Mouse (Mus musculus) B cell, adult (primary cell): ENCODE data around the gene Bscl2. TPM values are rescaled to one million over a fixed set of nuclear protein-coding genes. Genes with fewer than 3 reads are reported as not detected.

Experiments used
- total RNA-seq: library from RNA; stranded (reverse); gene quantifications from 4 replicates; pipeline ENCODE4 v1.2.4, GENCODE M21; 2023; ENCODE audit not compliant: inconsistent age

Gene Bscl2
- 46.7 to 50.3 TPM (median 48.0 TPM) in 4 replicates for total RNA-seq

DNA sequence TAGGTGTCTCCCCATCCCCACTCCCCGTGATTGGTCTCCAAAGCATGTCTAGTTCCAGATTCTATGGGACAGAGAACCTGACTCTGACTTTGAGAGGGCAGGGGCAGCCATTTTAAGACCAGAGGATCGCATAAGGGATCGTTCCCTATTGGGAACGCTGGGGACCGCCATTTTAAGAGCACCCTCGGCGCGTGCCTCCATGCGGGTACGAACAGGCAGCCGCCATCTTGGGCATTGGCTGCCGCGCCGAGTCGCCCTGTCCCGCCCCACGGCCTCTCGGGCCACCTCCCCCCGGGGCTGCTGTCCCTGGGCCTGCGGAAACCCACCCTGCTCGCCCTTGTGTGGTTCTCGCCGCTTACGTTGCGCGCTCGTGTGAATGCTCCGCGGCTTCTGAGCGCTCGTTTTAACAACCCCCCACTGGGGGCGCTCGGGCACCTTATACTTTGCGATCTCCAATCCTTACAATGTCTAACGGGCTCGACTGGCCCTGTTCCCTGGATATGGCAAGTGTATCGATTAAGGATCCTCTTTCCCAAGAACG, at the start of gene Bscl2:
Gene Bscl2 (plus strand): TSS at position 217 of the 541 bp plus-strand sequence.

DNA sequence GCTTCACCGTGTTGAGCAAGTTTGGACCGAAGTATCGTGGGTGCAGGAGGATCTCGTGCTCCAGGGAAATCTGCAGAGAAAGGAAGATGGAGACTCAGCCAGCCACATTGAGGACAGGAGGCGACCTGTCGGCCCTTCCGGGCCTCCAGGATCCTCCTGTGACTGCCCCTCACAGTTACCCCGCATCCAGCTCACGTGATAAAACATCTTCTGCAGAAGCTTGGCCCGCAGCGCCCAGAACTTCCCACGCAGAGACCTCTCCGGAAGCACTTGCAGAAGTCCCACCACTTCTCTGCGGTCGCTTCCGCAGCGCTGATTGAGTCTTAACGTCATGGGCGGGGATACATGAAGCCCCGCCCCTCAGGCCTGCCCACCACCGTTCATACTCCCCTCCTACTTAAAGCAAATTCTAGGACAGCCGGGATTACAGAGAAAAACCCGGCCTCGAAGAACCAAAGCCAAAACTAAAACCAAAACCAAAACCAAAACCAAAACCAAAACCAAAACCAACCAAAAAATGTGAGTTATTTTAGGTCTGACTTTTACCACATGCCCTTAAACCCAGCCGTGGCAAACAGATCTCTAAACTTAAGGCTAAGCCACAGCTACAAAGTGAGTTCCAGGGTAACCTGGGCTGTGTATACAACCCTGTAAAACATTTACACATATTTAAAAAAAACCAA, 38.9 kb upstream of the Bscl2 start, which contains the start of gene Polr2g:
Gene Polr2g (minus strand): TSS at position 314 of the 683 bp plus-strand sequence.

DNA sequence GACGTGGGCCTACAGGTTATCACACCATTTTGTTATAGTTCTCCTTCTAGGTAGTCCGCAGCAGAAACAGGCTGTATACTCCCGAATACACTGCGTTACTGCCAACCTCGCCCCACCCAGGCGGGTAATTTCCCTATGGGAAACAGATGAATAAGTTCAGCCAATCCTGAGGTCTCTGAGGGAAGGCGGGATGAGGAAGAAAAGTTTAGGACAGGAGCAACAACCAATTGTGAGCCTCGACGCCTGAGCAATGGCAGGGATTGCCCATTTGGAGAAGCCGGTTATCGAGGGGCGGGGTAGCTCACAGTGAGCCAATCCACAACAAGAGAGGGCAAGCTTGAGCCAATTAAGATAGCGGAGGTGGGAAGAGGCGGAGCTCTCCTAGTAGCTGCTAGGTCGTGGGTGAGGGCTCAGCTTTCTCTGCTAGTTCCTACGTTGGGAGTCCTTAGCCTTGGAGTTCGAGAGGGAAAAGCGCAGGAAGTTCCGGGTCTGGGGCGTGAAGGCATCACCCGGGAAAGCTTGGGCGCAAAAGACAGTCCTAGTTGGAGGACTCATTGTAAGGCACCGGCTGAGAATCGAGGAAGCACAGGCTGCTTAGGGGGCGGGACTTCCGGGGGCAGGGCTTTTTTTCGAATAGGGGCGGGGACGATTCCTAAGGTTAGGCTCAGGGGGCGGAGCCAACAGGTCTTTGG, 35.0 kb upstream of the Bscl2 start, which contains the start of gene Zbtb3:
Gene Zbtb3 (plus strand): TSS at position 426 of the 692 bp plus-strand sequence.

DNA sequence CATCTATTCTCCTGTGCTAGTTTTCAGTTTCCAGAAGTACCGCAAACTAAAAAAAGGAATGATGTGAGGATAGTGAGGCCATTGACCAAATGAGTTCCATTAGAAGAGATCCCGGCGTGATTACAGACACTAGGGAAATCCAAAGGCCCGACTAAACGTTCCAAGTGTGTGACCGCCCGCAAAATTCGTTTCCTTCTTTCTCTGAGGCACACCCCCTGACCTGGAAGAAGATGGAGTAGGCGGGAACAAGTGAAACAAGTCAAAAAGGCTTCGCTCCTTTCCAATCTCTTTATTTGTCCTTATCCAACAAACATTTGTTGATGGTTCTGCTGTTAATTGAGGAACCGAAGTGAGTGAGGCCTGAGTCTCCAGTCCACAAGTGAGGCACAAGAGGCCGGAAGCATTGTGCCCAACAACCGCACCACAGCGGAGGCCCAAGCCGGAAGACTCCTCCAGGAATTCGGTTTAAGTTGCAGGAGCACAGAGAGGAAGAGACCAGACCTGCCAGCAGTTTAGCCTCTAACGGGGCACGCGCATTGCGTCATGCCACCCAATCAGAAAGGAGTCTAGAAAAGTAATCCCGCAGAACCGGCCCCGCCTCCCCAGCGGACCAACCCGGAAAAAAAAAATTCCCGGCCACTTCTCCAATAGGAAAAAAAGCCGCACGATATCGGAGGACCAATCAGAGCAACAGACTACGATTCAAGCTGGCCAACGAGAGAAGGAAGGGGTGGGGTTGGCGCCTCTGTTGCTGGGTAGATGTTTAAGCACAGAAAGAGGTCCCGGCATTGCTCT, 18.3 kb upstream of the Bscl2 start, which contains the start of gene Ttc9c:
Gene Ttc9c (minus strand): TSS at position 533 of the 795 bp plus-strand sequence.

DNA sequence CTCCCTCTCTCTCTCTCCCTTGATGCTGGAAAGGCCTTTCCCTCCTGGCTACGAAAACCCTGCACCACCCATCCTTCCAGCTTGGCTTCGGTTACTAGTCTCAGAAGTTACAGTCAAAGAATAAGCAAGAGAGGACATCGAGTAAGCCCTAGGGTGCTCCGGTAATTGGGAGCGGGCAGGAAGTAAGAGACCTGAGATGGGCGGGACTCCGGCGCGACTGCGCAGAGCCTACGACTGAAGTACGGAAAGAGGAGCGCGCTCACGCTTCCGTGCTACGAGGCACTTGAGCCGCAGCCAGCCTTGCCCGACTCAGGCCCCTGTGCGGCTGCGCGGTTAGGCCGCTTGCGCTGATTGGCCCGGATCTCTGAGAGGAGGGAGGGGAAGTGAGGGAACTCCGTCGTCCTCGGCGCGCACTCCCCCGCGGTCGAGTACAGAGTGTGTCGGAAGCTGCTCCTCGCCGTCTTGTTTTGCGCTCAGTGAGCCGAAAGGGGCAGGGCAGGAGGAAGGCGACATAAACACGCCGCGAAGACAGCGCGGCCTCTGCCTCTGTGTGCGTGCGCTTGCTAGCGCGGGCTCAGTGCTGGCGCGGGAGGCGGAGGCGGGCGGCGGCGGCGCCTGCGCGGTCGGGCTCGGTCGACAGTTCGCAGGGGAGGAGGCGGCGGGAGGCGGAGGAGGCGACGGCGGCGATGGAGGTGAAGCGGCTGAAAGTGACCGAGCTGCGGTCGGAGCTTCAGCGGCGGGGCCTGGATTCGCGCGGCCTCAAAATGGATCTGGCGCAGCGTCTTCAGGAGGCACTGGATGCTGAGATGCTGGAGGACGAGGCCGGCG, 17.5 kb upstream of the Bscl2 start, which contains the start of gene Hnrnpul2:
Gene Hnrnpul2 (plus strand): TSS at position 415 of the 828 bp plus-strand sequence.

DNA sequence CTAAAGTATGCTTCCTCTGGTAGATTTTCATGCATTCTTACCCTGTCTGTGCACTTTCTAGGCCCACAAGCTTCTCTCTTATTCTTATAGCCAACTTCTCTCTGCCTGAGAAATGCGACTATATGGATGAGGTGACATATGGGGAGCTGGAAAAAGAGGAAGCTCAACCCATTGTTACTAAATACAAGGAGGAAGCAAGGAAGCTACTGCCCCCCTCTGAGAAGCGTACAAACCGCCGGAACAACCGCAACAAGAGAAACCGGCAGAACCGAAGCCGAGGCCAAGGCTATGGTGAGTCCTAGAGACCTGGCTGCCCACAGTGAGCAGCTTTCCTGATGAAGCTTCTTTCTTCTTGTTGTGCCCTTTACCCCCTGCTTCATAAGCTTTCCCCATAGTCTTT, 7.6 kb upstream of the Bscl2 start, which contains the start of gene AC129217.1:
Gene AC129217.1 (plus strand): TSS at position 114 of the 400 bp plus-strand sequence.

DNA sequence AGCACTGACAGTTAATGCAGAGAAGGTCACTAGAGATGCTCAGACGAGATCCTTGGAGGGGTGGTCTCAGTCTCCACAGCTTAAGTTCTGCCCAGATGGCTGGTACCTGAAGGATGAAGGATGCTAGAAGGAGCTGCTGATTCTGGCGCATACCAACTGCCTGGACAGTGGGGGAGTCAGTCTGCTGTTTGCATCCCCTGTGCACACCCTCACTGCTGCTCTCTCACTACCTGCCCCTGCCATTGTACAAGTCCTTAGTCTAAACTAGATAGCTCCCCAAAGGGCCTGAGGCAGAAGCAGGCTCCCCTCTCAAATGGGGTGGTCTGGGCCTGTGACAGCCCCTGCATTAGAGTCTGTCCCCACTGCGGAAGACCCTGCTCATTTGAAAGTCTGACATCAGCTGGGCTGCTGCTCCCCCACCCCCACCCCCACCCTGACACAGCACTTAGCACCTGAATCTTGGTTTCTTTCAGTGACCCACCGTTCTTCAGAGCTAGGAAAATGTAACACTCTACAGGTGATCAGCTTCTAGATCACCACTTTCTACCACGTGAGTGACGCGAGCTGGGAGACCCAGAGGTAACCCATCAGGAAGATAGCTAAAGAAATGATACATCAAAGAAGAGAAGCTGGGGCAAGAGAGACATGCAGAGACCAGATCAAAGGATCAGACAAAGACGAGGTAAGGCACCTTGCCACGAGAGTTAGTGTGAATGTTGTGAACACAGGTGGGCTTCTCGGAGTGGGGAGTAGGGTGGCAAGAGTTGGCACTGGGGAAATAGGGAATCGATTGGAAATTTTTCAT, 2.0 kb downstream of the Bscl2 start, which contains the start of gene Gng3:
Gene Gng3 (minus strand): TSS at position 92 of the 805 bp plus-strand sequence.

DNA sequence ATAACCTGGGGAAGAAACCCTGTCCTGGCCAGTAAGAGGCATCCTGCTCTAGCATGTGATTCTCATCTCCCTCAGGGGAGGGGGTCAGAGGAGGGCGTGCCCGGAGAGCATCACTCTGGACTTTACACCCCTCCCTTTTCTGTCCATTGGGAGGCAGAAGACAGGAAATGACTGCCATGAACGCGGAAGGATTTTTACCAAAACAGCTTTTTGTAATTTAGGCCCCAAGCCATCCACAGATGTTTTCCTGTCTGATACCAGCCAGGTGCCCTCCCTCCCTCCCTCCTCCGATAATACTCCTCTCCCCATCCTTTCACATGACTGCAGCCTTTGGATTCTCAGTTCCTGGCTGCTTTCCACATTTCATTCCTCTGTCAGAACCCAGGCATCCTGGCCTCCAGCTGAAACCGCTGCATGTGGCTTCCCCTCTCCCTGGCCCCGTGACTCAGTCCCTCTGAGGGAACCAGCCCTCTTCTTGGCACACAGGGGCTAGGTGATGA, 13.2 kb downstream of the Bscl2 start, which contains the start of gene Lrrn4cl:
Gene Lrrn4cl (plus strand): TSS at position 367 of the 500 bp plus-strand sequence.

DNA sequence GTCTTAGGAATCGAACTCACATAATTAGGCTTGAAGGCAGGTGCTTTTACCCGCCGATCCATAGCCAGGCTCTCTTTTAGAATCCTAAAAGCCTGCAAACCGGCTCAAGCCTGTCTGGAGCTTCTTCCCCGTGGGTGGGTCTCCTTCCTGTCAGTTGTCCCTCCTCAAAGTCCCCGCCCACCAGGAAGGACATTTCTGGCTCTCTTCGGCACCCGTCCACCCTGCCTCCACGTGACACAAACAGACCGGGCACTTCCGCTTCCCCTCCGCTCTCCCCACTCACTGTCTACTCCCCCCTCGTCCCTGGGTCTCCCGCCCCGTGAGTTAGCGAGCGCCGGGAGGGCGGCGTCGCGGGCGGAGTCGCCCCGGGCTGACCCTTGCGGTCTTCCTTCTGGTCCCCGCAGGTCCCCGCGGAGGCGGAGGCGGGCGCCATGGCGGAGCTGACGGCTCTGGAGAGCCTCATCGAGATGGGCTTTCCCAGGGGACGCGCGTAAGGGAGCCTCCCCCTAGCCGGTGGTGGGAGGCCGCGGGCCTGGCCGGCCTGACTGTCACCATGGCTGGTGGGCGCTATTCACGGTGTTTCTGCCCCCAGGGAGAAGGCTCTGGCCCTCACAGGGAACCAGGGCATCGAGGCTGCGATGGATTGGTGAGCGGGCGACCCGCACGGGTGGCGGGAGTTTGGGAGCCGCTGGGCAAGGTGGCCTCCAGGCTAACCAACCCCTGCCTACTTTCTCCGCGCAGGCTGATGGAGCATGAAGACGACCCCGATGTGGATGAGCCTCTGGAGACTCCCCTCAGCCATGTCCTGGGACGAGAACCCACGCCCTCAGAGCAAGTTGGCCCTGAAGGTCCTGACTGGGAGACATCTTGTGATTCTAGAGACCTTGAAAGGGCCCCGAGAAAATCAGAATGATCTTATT, 34.3 kb downstream of the Bscl2 start, which contains the start of gene Ubxn1:
Gene Ubxn1 (plus strand): TSS at position 230 of the 920 bp plus-strand sequence.

DNA sequence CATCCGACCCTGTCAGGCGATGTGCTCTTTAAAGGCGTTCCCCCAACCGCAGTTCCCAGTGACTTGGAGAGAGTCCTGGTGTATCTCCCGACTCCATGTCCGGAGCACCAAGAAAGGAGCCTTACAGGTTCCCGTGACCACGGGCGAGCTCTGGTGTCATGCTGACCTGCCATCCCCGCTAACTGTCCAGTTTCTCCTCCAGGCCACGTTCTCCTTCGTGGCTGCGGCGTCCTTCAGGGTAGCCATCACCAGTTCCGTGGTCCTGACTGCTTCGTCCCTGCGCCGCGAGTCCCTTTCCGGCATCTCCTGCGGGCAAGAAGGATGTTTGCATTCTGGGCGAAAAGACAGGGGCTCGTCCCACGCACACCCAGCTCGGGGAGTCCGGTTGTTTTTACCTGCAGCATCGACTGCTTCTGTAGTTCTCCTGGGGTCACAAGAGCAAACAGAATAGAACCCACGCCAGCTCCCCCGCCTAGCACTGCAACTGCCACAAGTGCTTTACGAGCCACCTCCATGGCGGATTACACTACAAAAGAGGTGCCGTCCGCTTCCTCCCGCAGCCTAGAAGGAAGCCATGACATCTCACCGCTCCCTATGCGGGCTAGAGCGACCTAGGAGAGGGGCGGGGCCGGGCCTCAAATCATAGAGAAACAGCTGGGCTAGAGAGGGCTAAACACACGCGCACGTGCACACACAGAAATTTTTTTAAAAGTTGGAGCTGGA, 43.2 kb downstream of the Bscl2 start, which contains the start of gene Uqcc3:
Gene Uqcc3 (minus strand): TSS at position 613 of the 723 bp plus-strand sequence.

DNA sequence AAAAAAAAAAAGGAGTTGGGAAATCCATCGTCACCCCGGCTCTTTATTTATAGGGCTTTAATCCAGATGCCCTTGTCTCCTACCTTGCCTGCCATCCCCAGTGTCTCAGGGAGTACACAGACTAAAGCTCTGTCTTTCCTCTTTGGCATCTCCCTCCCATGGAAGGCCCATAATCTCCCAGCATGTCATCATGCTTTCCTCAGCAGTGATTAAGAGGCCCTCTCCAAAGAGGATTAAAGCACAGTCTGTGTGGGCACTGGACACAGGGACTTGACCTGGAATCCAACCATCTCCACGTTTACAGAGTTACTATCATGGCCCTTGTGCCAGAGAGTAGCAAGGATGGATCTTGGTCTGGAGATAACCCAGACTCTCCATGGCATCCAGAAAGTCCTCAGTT, 46.3 kb downstream of the Bscl2 start, which contains the start of the genes Lbhd1 and Gm49403:
Gene Lbhd1 (plus strand): TSS at position 117 of the 400 bp plus-strand sequence.
Gene Gm49403 (plus strand): TSS at position 315 of the 400 bp plus-strand sequence.

DNA sequence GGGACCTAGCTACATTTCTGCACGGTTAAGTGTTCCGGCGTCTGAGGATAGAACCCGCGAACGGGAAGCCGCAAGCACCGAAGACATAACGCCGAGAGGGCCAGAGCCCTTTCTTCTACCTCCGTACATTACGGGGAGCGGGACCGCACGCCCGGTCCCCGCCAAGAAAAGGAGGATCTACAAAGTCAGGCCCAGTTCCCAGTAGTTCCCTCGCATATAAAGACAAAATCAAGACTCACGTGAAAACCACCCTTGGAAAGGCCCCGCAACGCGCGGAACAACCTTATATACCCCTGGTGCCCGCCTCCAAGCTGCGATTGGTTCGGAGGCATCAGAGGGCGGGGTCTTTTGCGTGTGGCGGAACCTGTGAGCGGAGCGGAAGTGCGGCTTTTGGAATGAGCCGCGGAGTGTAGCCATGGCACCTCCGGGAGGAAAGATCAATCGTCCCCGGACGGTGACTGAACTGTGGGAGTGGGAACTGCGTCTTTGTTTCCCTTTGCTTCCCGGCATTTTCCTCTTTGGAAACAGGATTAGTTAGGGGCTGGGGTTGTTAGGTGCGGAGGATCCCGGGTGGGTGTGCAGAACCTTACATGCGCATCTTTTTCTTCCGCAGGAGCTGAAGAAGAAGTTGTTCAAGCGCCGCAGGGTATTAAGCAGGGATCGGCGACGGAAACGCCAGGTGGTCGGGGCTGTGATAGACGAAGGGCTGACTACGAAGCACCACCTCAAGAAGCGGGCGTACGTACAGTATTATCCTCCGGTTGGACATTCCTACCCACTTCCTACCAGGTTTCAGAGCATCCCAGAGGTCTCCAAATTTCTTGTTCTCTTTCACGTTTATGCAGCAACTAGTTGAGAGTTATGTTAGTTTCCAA, 51.5 kb downstream of the Bscl2 start, which contains the start of the genes 1810009A15Rik and Gm49416:
Gene 1810009A15Rik (plus strand): TSS at position 343 of the 875 bp plus-strand sequence.
Gene Gm49416 (plus strand): TSS at position 416 of the 875 bp plus-strand sequence.

DNA sequence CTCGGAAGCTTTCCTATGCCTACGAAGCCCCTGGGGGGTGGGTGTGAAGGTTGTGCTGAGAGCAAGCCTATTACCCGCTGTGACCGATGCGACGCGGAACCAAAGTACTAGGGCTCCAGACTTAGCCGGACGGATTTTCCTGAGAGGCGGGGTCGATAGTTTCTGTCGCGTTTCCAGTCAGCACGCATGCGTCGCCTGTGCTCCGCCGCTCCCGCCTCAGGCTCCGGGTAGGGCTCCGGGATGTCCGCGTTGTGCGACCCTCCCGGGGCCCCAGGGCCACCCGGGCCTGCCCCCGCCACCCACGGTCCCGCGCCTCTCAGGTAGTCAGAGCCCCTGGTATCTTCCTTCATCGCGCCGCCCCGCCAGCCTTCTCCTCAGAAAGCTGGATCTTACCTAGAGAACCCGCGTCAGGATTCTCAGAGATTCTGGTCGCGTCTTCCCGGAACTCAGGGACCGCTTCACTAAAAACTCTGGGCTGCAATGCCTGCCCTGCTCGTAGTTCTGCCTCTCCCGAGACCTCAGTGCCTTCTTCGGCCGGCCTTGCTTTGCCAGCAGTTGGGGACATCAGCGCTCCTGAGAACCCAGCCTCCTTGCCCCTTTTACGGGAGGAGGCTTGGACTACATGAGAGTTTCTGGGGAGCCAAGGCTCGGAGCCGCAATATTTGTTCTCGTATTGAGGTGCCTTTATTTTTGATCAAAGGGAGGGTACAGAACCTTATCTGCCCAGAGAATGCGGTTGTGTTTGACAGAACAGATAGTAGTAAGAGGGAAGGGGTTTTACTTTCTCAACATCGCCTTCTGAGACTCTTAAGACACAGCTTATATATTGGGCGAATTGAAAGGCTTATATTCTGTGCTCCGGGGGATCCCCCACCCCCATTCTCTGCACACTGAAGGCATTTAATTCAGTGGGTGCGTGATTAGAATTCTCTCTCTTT, 55.8 kb downstream of the Bscl2 start, which contains the start of gene Ints5:
Gene Ints5 (plus strand): TSS at position 177 of the 938 bp plus-strand sequence.

DNA sequence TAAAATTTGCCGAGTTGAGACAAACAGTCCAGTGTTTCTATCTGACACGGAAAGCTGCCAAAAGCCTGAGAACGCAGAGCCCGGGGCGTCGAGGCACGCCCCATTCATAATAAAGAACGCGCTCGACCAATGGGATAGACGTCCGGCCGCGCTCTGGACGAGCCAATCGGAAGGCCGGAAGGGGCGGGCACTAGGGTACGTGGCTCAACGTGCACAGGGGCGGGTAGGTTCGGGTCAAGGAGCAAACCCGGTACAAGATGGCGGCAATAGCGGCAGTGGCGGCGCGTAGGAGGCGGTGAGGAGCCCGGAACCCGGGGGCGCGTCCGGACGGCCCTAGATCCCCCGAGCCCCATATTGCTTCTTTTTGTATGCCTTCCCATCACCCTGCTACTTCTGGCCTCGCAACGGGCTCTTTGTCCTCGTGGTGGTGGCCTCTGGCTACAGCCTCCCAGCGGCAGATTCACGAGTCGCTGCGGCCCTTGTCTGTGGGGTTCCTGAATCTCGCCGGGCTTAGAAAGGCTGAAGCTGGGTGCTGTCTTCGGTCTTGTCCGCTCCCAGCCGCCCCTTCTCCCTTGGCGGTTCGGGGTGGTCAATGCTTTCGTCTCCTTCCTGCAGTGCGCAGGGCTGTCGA, 60.7 kb downstream of the Bscl2 start, which contains the start of gene Ganab:
Gene Ganab (plus strand): TSS at position 207 of the 631 bp plus-strand sequence.

